Mouse (Mus musculus): Measurements from ENCODE around the gene Uck2. TPM values are rescaled to one million over a fixed set of nuclear protein-coding genes. Genes with fewer than 3 reads are reported as not detected.

Gene Uck2
- total RNA-seq, 2 experiments from 2014 or later: 76.6 to 78.0 TPM

Small RNA genes within 50 kb of the gene (microRNA-seq; reads per million reads assigned to microRNA genes)
- gene Mir6347: not detected

Other genes with a start within 250 kb of the Uck2 start
- gene Tmco1, start 23.1 kb upstream of the Uck2 start, total RNA-seq (2021): 10 to 100 TPM; 40.3 to 42.0 TPM
- gene Aldh9a1, start 64.7 kb upstream of the Uck2 start, total RNA-seq (2021): 10 to 100 TPM; 22.8 to 24.4 TPM
- 100 to 1,000 TPM; 186 to 187 TPM for gene Mgst3, start 108.5 kb upstream of the Uck2 start, total RNA-seq (2021)
- gene Lrrc52, start 181.5 kb upstream of the Uck2 start, total RNA-seq (2021): not detected

Data from left cerebral cortex, postnatal 10 days (tissue).